Mouse (Mus musculus): ENCODE results near the gene Zfp335.

DNA sequence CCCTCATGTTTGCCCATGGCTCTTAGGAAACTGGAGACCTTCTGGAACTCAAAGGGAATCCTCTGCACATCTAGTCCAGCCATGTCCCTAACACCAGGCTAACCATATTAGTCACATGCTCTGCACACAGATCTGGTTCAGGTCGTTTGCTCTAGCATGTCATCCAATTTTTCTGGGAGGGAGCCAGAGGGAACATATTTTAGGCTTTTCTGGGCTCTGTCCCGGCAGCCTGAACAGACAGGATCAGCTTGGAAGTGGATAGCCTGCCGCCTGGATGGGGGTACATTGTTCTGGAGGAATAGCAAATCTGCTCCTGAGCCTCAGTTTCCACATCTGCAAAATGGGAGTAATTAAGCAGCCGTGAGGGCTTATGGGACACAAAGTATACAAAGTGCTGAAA, 50.5 kb downstream of the Zfp335 start:
- TF ChIP-seq CTCF (IDR thresholded peaks at IDR 0.05; ENCODE audit: borderline replicate concordance, insufficient read depth, low read length) (no peak), POLR2A (IDR thresholded peaks at IDR 0.05; ENCODE audit: low read depth, low read length) (no peak)

Measured in embryonic fibroblast, embryonic 13.5 days (primary cell).